Mouse (Mus musculus) heart, embryonic 12.5 days (tissue): ENCODE measurements at regions not wholly inside any gene's neighbourhood (a gene's known extent, or its start where the extent isn't known, plus 50 kb on each side); places are given as distances from the start of the nearest gene placed in this dataset.

Experiments
- ATAC-seq: fragments of 200-750 bp; cut with Nextera tagmentation; 2 replicates; pipeline ENCODE4 v1.8.0; 2017; ENCODE audit warnings: moderate TSS enrichment, moderate library complexity; ENCODE audit not compliant: insufficient number of reproducible peaks, low FRiP score
- H3K27ac ChIP-seq: fragments of 300-500 bp; sonication (generic); 2 replicates; pipeline ENCODE4 v1.5.1; 2016; ENCODE audit warnings: mild to moderate bottlenecking, moderate library complexity; ENCODE audit not compliant: poor library complexity, severe bottlenecking
- H3K27me3 ChIP-seq: fragments of 300-500 bp; sonication (generic); replicated peaks from 2 replicates; pipeline ENCODE4 v1.6.1; 2016; ENCODE audit warnings: mild to moderate bottlenecking, moderate library complexity
- H3K36me3 ChIP-seq: fragments of 300-500 bp; sonication (generic); 2 replicates; pipeline ENCODE4 v1.6.1; 2016; ENCODE audit warnings: mild to moderate bottlenecking, moderate library complexity
- H3K4me1 ChIP-seq: fragments of 300-500 bp; sonication (generic); replicated peaks from 2 replicates; pipeline ENCODE4 v1.6.1; 2016; ENCODE audit warnings: mild to moderate bottlenecking
- H3K4me2 ChIP-seq: fragments of 300-500 bp; sonication (generic); 2 replicates; pipeline ENCODE4 v1.6.1; 2016; ENCODE audit warnings: mild to moderate bottlenecking, moderate library complexity
- H3K4me3 ChIP-seq: fragments of 300-500 bp; sonication (generic); 2 replicates; pipeline ENCODE4 v1.5.1; 2016; ENCODE audit warnings: mild to moderate bottlenecking
- H3K9ac ChIP-seq: fragments of 300-500 bp; sonication (generic); 2 replicates; pipeline ENCODE4 v1.6.1; 2016; ENCODE audit warnings: mild to moderate bottlenecking, moderate library complexity
- H3K9me3 ChIP-seq: fragments of 300-500 bp; sonication (generic); replicated peaks from 2 replicates; pipeline ENCODE4 v1.6.1; 2016; ENCODE audit warnings: mild to moderate bottlenecking, moderate library complexity
- WGBS: fragments of 180-500 bp; shearing (Covaris S2); methylation state at CpG from one replicate; pipeline ENCODE4 v1.1.7; 2016; 5-methylcytosine and 5-hydroxymethylcytosine counted together

DNA sequence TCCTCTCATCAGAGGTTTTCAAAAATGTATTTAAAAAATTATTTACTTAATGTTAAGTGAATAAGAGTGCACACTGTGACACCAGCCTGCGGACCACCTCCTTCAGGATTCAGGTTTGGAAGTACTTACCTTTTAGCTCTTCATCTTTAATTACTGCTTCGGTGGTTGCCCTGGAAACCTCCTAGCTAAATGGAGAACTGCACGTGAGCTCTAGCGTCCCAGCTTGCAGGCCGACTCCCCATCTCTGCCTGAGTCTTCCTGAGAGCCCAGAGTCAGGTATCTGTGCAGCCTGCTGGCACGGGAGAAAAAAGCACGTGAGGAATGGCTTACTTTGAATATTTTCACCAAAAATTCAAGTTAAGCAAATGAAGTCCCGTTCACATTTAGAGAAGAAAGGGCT is 207.5 kb upstream of the Klf14 start:
- Histone ChIP-seq H3K36me3 (no peaks in the 10 kb centered on the region), H3K27me3 (no peaks in the 10 kb centered on the region), H3K4me2 (no peak overlapping the region), H3K4me3 (no peak overlapping the region), H3K9me3 (no peaks in the 10 kb centered on the region), H3K9ac (no peak overlapping the region), H3K27ac (no peak overlapping the region), H3K4me1 (peaks cover 12% of the 10 kb centered on the region)
- 76% methylated on average over 8 of the region's 8 CpGs for WGBS
- ATAC-seq, result no peak

- Histone ChIP-seq H3K4me2 (no peak overlapping the region), H3K9me3 (no peaks in the 10 kb centered on the region), H3K36me3 (no peaks in the 10 kb centered on the region), H3K4me3 (no peak overlapping the region), H3K27me3 (no peaks in the 10 kb centered on the region), H3K9ac (no peak overlapping the region), H3K27ac (no peak overlapping the region), H3K4me1 (peaks cover 16% of the 10 kb centered on the region)
- ATAC-seq, result no peak
- 83% methylated on average over 5 of the region's 5 CpGs for WGBS
Measured at GRCm38 (mm10) chr6:31167732-31168131, 208.9 kb upstream of the Klf14 start.

DNA sequence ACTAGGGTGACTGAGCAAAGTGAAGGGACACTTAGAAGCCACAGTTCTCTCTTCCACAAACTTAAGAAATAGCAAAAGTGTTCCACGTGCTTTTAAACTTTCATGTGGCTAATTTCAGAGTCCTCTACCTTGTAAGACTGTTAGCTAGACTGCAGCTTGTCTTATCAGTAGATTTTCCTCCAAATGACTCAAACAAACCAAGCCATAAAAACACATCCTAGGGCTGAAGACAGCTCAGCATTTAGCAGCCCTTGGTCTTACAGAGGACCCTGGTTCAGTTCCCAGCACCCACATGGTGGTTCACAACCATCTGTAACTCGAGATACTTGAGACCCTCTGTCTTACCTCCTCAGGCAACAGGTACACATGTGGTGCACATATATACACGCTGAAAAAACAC is 209.9 kb upstream of the Klf14 start:
- ATAC-seq, result no peak
- no peaks in the 10 kb centered on the region for H3K9me3 ChIP-seq
- H3K4me1 ChIP-seq, result peaks cover 13% of the 10 kb centered on the region
- no peaks in the 10 kb centered on the region for H3K36me3 ChIP-seq
- WGBS, result 87% methylated on average over 3 of the region's 3 CpGs
- no peaks in the 10 kb centered on the region for H3K27me3 ChIP-seq
- H3K4me2 ChIP-seq, result no peak overlapping the region
- H3K27ac ChIP-seq, result no peak overlapping the region
- H3K9ac ChIP-seq, result no peak overlapping the region
- H3K4me3 ChIP-seq, result no peak overlapping the region

- Histone ChIP-seq H3K4me3 (no peak overlapping the region), H3K27me3 (no peaks in the 10 kb centered on the region), H3K27ac (no peak overlapping the region), H3K36me3 (no peaks in the 10 kb centered on the region), H3K4me1 (peaks cover 13% of the 10 kb centered on the region), H3K9ac (no peak overlapping the region), H3K4me2 (no peak overlapping the region), H3K9me3 (no peaks in the 10 kb centered on the region)
- WGBS, result 64% methylated on average over 9 of the region's 9 CpGs
- no peak for ATAC-seq
Measured at GRCm38 (mm10) chr6:31169343-31169742, 210.5 kb upstream of the Klf14 start.

GRCm38 (mm10) chr6:31169868-31170600 is 211.2 kb upstream of the Klf14 start:
- WGBS, result 68% methylated on average over 9 of the region's 9 CpGs
- no peak overlapping the region for H3K4me2 ChIP-seq
- H3K4me3 ChIP-seq, result no peak overlapping the region
- H3K36me3 ChIP-seq, result no peaks in the 10 kb centered on the region
- H3K4me1 ChIP-seq, result peaks cover 13% of the 10 kb centered on the region
- H3K9me3 ChIP-seq, result no peaks in the 10 kb centered on the region
- ATAC-seq, result no peak
- H3K27me3 ChIP-seq, result no peaks in the 10 kb centered on the region
- no peak overlapping the region for H3K9ac ChIP-seq
- H3K27ac ChIP-seq, result no peak overlapping the region

GRCm38 (mm10) chr6:31171831-31172569 is 213.1 kb upstream of the Klf14 start:
- 89% methylated on average over 10 of the region's 10 CpGs for WGBS
- no peak for ATAC-seq
- no peak overlapping the region for H3K4me3 ChIP-seq

DNA sequence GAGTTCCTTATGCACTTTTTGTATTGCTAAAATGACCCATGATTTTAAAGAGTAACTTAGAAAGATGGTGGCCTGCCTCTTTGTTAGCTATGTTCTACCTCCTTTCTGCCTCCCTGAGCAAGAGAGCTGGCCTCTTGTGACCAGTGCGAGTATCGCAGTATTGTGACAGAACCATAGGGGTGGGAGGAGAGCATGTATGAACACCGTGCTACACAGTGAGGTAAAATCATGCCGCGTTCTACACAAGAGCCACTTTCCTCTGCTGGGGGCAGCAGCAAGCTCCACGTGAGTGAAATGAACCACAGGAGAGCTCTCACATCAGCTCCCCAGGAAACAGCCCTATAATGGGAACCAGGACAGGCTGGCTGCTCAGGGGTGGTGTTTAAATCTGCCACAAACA is 216.9 kb upstream of the Klf14 start:
- Histone ChIP-seq H3K4me2 (no peak overlapping the region), H3K36me3 (no peaks in the 10 kb centered on the region), H3K9me3 (no peaks in the 10 kb centered on the region), H3K4me1 (peaks cover 9% of the 10 kb centered on the region), H3K4me3 (no peak overlapping the region), H3K27me3 (no peaks in the 10 kb centered on the region), H3K9ac (no peak overlapping the region), H3K27ac (no peak overlapping the region)
- no peak for ATAC-seq
- 70% methylated on average over 6 of the region's 6 CpGs for WGBS

More at GRCm38 (mm10) chr6:31171831-31172569, 213.1 kb upstream of the Klf14 start:
- H3K4me1 ChIP-seq, result peaks cover 13% of the 10 kb centered on the region
- no peaks in the 10 kb centered on the region for H3K36me3 ChIP-seq
- no peak overlapping the region for H3K9ac ChIP-seq
- no peaks in the 10 kb centered on the region for H3K9me3 ChIP-seq
- H3K27me3 ChIP-seq, result no peaks in the 10 kb centered on the region
- no peak overlapping the region for H3K4me2 ChIP-seq
- H3K27ac ChIP-seq, result no peak overlapping the region

DNA sequence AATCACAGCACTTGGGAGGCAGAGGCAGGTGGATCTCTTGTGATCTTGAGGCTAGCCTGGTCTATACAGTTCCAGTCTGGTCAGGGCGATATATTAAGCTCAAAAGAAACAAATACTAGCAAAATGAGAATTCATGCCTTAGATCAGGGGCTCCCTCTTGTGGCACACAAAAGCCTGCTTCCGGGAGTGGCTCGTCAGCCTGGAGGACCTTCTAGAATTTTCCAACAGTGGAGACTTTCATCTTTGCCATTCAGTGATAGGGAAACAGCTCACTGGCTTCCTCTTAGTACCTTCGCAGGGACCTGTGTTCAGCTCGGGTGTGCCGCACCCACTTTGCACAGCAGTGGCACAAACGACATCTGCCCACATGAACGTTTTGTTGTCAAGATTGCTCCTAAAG is 217.5 kb upstream of the Klf14 start:
- no peak overlapping the region for H3K27ac ChIP-seq
- ATAC-seq, result no peak
- WGBS, result 79% methylated on average over 8 of the region's 8 CpGs

GRCm38 (mm10) chr6:31176831-31177230 is 218.0 kb upstream of the Klf14 start:
- ATAC-seq, result no peak
- no peaks in the 10 kb centered on the region for H3K27me3 ChIP-seq
- 88% methylated on average over 1 of the region's 1 CpGs for WGBS

More for the DNA sequence above, 217.5 kb upstream of the Klf14 start:
- Histone ChIP-seq H3K4me3 (no peak overlapping the region), H3K4me2 (no peak overlapping the region), H3K9me3 (no peaks in the 10 kb centered on the region), H3K4me1 (peaks cover 9% of the 10 kb centered on the region), H3K9ac (no peak overlapping the region), H3K36me3 (no peaks in the 10 kb centered on the region), H3K27me3 (no peaks in the 10 kb centered on the region)

GRCm38 (mm10) chr6:31178201-31178880 is 219.5 kb upstream of the Klf14 start:
- Histone ChIP-seq H3K4me2 (no peak overlapping the region), H3K36me3 (no peaks in the 10 kb centered on the region), H3K9me3 (no peaks in the 10 kb centered on the region), H3K9ac (no peak overlapping the region), H3K27me3 (no peaks in the 10 kb centered on the region), H3K4me3 (no peak overlapping the region), H3K27ac (no peak overlapping the region), H3K4me1 (peaks cover 9% of the 10 kb centered on the region)
- WGBS, result 73% methylated on average over 8 of the region's 8 CpGs
- no peak for ATAC-seq

More at GRCm38 (mm10) chr6:31176831-31177230, 218.0 kb upstream of the Klf14 start:
- Histone ChIP-seq H3K9ac (no peak overlapping the region), H3K4me1 (peaks cover 9% of the 10 kb centered on the region), H3K36me3 (no peaks in the 10 kb centered on the region), H3K4me3 (no peak overlapping the region), H3K9me3 (no peaks in the 10 kb centered on the region), H3K27ac (no peak overlapping the region), H3K4me2 (no peak overlapping the region)

GRCm38 (mm10) chr6:31182284-31182683 is 216.3 kb upstream of the Mkln1 start:
- Histone ChIP-seq H3K4me2 (no peak overlapping the region), H3K27ac (no peak overlapping the region), H3K9ac (no peak overlapping the region), H3K27me3 (no peaks in the 10 kb centered on the region), H3K4me1 (peaks cover 7% of the 10 kb centered on the region), H3K36me3 (no peaks in the 10 kb centered on the region), H3K9me3 (no peaks in the 10 kb centered on the region), H3K4me3 (no peak overlapping the region)
- WGBS, result 75% methylated on average over 6 of the region's 6 CpGs
- no peak for ATAC-seq
